Mouse (Mus musculus) kidney, postnatal 36 days (tissue): ENCODE measurements at regions not wholly inside any gene's neighbourhood (a gene's known extent, or its start where the extent isn't known, plus 50 kb on each side); places are given as distances from the start of the nearest gene placed in this dataset.
A peak's percentile ranks its signal among the peaks of the same experiment; 100 is the strongest.

Experiments used
- DNase-seq, 2 experiments: peaks; one replicate each; pipeline ENCODE4 v3.0.0; 2021 to 2022; ENCODE audit warnings: mixed read lengths in 2 of 2

DNA sequence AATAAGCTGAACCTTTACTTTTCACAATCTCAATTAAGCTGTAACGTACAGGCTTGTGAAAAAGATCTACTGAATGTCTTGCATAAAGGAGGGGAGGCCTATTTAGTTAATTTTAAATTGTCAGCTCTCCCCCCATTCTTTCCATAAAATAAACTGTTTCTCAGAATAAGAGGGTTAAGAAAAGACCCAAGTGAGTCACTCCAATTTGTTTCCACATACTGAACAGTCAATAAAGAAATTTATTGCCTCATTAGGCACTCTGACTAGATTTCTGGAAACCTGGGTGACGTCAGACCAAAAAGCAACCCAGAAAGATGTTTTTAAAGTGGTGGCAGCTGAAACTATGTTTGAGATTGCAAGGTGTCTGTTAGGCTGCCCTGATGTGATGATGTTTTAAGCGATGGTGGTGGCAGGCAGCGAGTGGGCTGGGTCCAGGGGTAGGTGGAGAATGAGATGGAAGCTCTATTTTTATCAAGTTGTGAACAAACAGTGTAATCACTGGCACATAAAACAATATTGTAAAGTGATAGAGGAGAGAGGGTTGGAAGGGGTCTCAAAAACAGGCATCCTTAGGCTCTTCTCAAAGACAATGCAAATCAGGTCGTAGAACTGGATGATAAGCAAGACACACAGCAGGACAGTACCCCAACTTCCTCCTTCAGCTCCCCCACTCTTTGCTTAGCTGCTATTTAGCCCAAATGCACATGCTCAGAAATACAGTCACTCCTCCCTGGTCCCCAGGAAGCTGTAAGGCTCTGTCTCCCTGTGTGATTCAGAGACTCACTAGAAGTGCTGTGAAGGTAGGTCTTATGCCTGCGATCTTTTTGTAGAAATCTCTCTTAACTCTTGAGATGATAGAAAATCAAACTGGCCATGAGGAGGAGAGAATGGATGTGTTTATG lies 288.0 kb downstream of the Usp25 start:
- DNase-seq: no peak

GRCm38 (mm10) chr16:77300572-77301213 lies 287.2 kb downstream of the Usp25 start:
- no peak for DNase-seq

DNA sequence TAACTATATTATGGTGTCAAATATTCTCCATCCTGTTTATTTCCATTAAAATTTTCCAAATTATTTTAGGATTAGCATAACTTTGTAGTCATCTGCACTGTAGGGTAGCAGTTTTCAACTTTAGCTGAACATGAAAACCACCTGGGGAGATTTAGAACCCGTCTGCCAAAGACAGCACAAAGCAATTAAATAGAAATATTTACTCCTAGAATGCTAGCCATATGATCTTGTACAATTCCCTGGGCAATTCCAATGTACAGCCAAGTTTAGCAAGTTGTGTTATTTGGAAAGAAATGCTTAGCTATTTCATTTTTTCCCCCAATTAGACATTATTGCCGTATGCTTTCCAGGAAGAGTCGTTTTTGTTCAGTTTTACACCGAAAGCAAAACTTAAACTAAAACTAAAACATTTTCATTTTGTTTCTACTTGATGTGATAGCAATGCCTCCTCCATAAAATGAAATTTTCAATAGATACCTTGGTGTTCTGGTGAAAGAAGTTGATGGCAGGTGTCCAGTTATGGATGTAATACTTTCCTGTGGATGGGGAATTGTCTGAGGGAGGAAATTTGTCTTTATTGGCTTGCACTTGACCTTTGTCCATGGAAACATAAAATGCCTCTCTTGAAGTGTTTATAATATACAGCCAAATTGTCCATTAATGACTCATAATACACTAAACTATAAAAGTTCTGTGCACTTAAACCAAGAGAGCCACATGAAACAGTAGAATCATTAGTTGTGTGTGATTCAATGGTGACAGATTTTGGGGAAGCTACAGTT lies 282.3 kb downstream of the Usp25 start:
- DNase-seq: no peak

GRCm38 (mm10) chr16:77292317-77292771 lies 278.8 kb downstream of the Usp25 start:
- no peak for DNase-seq

GRCm38 (mm10) chr16:77291723-77292316 lies 278.3 kb downstream of the Usp25 start:
- no peak for DNase-seq

- DNase-seq: no peak
These were observed 270.7 kb downstream of the Usp25 start for GRCm38 (mm10) chr16:77284205-77284604.

GRCm38 (mm10) chr16:77279916-77280315 lies 266.4 kb downstream of the Usp25 start:
- no peak for DNase-seq

DNA sequence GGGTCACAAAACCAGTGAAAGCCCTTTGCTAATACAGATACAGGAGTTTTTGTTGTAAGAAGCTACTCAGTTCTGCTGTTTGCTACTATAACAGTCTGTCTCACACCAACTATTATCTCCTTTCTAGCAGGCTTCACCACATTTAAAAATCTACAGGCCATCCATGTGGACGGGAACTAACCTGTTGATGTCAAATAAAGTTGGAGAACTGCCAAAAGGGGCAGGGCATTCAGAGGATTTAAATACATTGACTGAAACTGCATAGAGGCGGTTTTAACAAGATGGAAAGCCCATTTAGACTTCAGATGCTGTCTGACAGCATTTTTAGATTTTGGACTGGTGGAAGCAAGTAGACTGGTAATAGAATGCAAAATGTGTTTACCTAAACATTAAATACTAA lies 266.0 kb downstream of the Usp25 start:
- no peak for DNase-seq

DNA sequence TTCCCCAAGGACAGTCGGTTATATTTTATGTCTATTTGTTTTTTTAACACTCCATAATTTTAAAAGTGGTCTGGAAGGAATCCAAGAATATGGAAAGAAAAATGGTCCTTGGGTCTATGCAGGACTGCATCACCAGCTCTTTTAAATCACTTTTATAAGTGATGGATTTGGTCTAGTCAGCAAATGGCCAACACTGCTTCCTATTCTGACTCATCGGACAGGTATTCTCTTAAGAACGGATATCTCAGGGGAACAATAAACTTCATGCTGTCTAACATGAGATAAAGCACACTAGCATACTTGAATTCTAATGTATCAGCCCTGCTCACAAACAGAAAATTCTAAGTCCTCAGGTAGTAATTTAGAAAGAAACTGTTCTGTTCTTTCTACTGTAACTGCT lies 259.8 kb downstream of the Usp25 start:
- DNase-seq: no peak

GRCm38 (mm10) chr16:77268926-77269325 lies 255.4 kb downstream of the Usp25 start:
- no peak for DNase-seq

DNA sequence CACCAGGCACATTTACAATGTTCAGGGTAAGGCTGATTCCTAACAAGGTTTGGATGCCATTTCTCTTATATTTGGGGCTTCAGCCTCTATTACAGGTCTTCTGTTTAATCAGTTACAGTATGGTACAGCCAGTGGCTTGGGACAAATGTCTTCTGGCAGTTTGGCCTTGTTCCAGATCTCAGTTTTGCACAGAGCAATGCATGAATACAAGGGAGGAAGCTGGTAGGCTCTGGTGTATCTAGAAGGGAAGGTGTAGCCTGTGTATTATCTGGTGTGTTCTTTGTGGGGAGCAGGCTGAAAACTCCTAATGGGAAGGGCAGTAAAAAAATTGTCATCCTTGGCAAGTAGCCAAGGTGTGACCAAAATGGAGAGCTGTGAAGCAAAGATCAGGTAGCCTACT lies 254.2 kb downstream of the Usp25 start:
- DNase-seq: no peak

GRCm38 (mm10) chr16:77252349-77252748 lies 238.8 kb downstream of the Usp25 start:
- DNase-seq: peak in 1 of 2 experiments; percentile 4

DNA sequence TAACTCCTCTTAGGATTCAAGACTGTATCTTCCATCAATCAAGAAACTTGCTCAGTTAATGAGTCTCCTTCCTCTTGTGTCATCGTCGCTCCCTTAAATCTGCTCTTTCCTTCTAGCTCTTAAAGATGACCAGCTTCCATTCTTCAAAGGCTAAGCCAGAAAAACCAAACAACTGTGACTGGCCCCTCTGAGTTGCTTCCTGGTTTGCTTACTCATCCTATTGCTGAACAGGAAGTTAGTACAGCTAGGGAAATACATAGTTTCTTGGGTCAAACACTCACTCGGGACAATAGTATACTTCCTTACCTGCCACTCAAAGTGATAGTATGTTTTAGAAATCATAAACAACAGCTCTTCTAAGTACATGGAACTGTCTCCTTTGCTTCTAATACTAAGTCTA lies 237.9 kb downstream of the Usp25 start:
- DNase-seq: no peak

DNA sequence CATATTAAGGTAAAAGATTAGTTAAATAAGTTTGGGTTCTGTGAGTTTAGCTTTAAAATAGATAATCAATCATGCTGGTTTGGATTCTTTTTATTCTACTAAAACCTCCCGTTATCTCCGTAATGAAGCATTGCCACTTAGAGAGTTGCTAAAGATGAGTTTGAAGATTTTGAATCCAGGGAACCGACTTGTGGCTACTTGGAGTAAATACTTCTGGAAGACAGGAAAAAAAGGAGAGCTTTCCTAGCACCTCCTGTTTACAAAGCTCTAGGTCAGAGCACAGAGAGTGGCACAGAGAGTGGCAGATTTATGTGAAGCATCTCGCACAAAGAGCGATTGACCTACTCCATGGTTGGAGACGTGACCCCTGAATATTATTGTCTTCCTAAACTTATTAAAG lies 227.4 kb downstream of the Usp25 start:
- DNase-seq: no peak

GRCm38 (mm10) chr16:77239176-77239790 lies 225.8 kb downstream of the Usp25 start:
- no peak for DNase-seq

DNA sequence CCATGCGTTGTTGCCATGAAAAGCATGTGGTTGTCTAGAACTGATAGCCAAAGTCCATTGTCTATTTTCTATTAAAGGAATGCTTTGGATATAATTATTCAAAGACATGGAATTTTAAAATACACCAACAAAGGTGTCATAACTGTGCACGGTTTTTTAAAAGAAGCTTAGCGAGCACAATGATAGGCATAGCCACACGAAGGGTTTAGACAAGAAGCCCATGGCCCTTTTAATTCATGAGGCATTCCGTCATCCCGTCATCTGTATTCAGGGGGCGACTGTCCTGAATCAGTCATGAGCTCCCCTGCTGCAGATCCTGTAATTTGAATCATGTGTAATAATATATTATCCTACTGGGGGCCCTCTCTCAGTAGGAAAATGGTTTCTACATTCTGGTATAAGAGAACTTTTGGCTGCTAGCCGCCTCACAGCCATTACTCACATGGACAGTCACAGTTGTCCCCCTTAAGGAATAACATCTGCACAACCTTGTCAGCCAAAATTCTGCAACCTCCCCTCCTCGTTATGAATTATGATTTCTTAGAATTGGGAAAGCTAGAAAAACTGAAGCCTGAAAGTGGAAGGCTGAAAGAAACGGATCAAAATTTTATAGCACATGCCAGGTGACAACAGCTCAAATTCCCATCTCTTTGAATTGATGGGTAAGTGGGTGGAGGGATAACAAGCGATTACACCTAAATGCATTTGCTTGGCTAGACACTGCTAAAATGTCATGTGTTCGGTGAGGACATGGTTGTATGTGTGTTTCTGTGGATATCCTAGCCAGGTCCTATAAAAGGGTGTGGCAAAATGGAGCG lies 225.1 kb downstream of the Usp25 start:
- DNase-seq: no peak

GRCm38 (mm10) chr16:77237631-77238357 lies 224.3 kb downstream of the Usp25 start:
- DNase-seq: no peak

DNA sequence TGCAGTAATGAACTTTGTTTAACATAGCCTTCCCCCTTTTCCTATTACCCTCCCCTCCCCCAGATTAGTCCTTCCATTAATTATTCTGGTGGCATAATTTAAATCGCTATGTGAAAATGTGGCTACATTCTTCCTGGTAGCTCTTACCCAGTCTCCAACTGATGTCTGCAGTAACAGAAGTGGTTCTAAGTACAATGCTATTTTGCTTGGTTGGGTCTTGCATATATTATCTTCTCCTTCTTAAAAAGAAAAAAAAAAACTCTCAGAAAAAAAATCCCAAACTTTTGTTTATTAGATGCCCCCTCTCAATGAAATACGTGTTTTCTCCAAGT lies 223.7 kb downstream of the Usp25 start:
- no peak for DNase-seq

GRCm38 (mm10) chr16:77236509-77237271 lies 223.2 kb downstream of the Usp25 start:
- DNase-seq: peak; percentile 7 to 54

GRCm38 (mm10) chr16:77236021-77236420 lies 222.5 kb downstream of the Usp25 start:
- DNase-seq: no peak
